Mouse (Mus musculus): ENCODE measurements around the gene Dab1.

The Dab1 gene

GRCm38 (mm10) chr4:104691026-104691425 lies 1071.9 kb downstream of the Dab1 start:
- DNase-seq: no peak

GRCm38 (mm10) chr4:104694188-104694587 lies 1075.0 kb downstream of the Dab1 start:
- DNase-seq: no peak

- DNase-seq: no peak
Observed at GRCm38 (mm10) chr4:104696522-104696921, 1077.4 kb downstream of the Dab1 start.

- DNase-seq: no peak
Observed at GRCm38 (mm10) chr4:104697703-104698102, 1078.5 kb downstream of the Dab1 start.

- no peak for DNase-seq
Observed at GRCm38 (mm10) chr4:104705664-104706645, 1086.8 kb downstream of the Dab1 start.

- DNase-seq: no peak
Observed at GRCm38 (mm10) chr4:104712338-104713083, 1093.4 kb downstream of the Dab1 start.

GRCm38 (mm10) chr4:104714925-104715519 lies 1095.9 kb downstream of the Dab1 start:
- DNase-seq: no peak

- no peak for DNase-seq
Observed at GRCm38 (mm10) chr4:104715857-104716256, 1096.7 kb downstream of the Dab1 start.

- DNase-seq: no peak
Observed at GRCm38 (mm10) chr4:104716506-104716905, 1097.3 kb downstream of the Dab1 start.

GRCm38 (mm10) chr4:104718973-104719795 lies 1100.0 kb downstream of the Dab1 start:
- no peak for DNase-seq

- DNase-seq: no peak
Observed at GRCm38 (mm10) chr4:104723527-104724045, 1104.4 kb downstream of the Dab1 start.

- DNase-seq: no peak
Observed at GRCm38 (mm10) chr4:104724258-104724657, 1105.1 kb downstream of the Dab1 start.

GRCm38 (mm10) chr4:104725673-104726072 lies 1106.5 kb downstream of the Dab1 start:
- DNase-seq: peak; percentile 36

- DNase-seq: no peak
Observed at GRCm38 (mm10) chr4:104729185-104729584, 1110.0 kb downstream of the Dab1 start.

- DNase-seq: peak; percentile 33
Observed at GRCm38 (mm10) chr4:104746500-104746899, 1127.3 kb downstream of the Dab1 start.

GRCm38 (mm10) chr4:104754090-104754489 lies 1134.9 kb downstream of the Dab1 start:
- no peak for DNase-seq

GRCm38 (mm10) chr4:104760878-104761624 lies 1141.9 kb downstream of the Dab1 start:
- no peak for DNase-seq

- DNase-seq: no peak
Observed at GRCm38 (mm10) chr4:104766065-104766464, 1146.9 kb downstream of the Dab1 start, which contains the start of gene C8b. TSS of gene C8b (plus strand) at chr4:104766317.

GRCm38 (mm10) chr4:104768190-104768589 lies 1149.0 kb downstream of the Dab1 start:
- no peak for DNase-seq

GRCm38 (mm10) chr4:104769602-104770001 lies 1150.4 kb downstream of the Dab1 start:
- no peak for DNase-seq

- no peak for DNase-seq
Observed at GRCm38 (mm10) chr4:104770331-104770730, 1151.2 kb downstream of the Dab1 start.
